Mouse (Mus musculus): Measurements from ENCODE around the gene Pde12.
A peak's percentile ranks its signal among the peaks of the same experiment; 100 is the strongest.
"Not testable (repeated sequence)": the region's sequence is repeated elsewhere in the genome, so short reads cannot be mapped to it uniquely, and the experiment has no call there.

Pde12 gene

GRCm38 (mm10) chr14:26669292-26670073 is at the start of gene Pde12:
Pde12 (minus strand) TSS chr14:26669883.
- DNase-seq = peak; percentile 83 to 84

- not testable (repeated sequence) for DNase-seq
Measured at GRCm38 (mm10) chr14:26705246-26705645, 35.6 kb upstream of the Pde12 start.

- DNase-seq = no peak
Measured at GRCm38 (mm10) chr14:26697912-26698311, 28.2 kb upstream of the Pde12 start.

- DNase-seq = no peak
Measured at GRCm38 (mm10) chr14:26692974-26693373, 23.3 kb upstream of the Pde12 start, which contains the start of gene Dnah12. Dnah12 (plus strand) TSS chr14:26693274.

GRCm38 (mm10) chr14:26691363-26691762 is 21.7 kb upstream of the Pde12 start:
- no peak for DNase-seq

GRCm38 (mm10) chr14:26690727-26691126 is 21.0 kb upstream of the Pde12 start:
- DNase-seq = no peak

- DNase-seq = no peak
Measured at GRCm38 (mm10) chr14:26675791-26676190, 6.1 kb upstream of the Pde12 start.

- DNase-seq = peak in 1 of 2 experiments; percentile 22
Measured at GRCm38 (mm10) chr14:26675371-26675770, 5.7 kb upstream of the Pde12 start.

GRCm38 (mm10) chr14:26674476-26675169 is 4.9 kb upstream of the Pde12 start:
- not testable (repeated sequence) for DNase-seq

- DNase-seq = not testable (repeated sequence)
Measured at GRCm38 (mm10) chr14:26671870-26672615, 2.4 kb upstream of the Pde12 start.

- no peak for DNase-seq
Measured at GRCm38 (mm10) chr14:26670964-26671363, 1.3 kb upstream of the Pde12 start.

- DNase-seq = peak; percentile 20 to 55
Measured at GRCm38 (mm10) chr14:26668371-26669291, 1.1 kb downstream of the Pde12 start.

- no peak for DNase-seq
Measured at GRCm38 (mm10) chr14:26667991-26668370, 1.7 kb downstream of the Pde12 start.

- no peak for DNase-seq
Measured at GRCm38 (mm10) chr14:26663851-26664250, 5.8 kb downstream of the Pde12 start.

- no peak for DNase-seq
Measured at GRCm38 (mm10) chr14:26662488-26662887, 7.2 kb downstream of the Pde12 start.

GRCm38 (mm10) chr14:26662016-26662415 is 7.7 kb downstream of the Pde12 start:
- no peak for DNase-seq

- no peak for DNase-seq
Measured at GRCm38 (mm10) chr14:26660233-26660632, 9.4 kb downstream of the Pde12 start.

- DNase-seq = no peak
Measured at GRCm38 (mm10) chr14:26658178-26658577, 11.5 kb downstream of the Pde12 start.

GRCm38 (mm10) chr14:26651901-26652300 is 17.8 kb downstream of the Pde12 start:
- DNase-seq = no peak

- DNase-seq = no peak
Measured at GRCm38 (mm10) chr14:26647811-26648210, 21.9 kb downstream of the Pde12 start.

- DNase-seq = no peak
Measured at GRCm38 (mm10) chr14:26645989-26646650, 23.6 kb downstream of the Pde12 start.
